Mouse (Mus musculus) layer of hippocampus, adult 2 months (tissue): ENCODE results near the gene Gm826. TPM values are rescaled to one million over a fixed set of nuclear protein-coding genes. Genes with fewer than 3 reads are reported as not detected.

Experiments used
- DNase-seq, 2 experiments: peaks; one replicate each; pipeline ENCODE4 v3.0.0; 2022; ENCODE audit warnings: low spot score in 2 of 2
- H3K27ac ChIP-seq: fragments of 200-600 bp; 2 replicates; pipeline ENCODE4 v1.8.1; 2022
- H3K4me3 ChIP-seq: fragments of 200-600 bp; 2 replicates; pipeline ENCODE4 v1.8.1; 2022; ENCODE audit warnings: mild to moderate bottlenecking
- CTCF ChIP-seq: fragments of 200-600 bp; conservative IDR thresholded peaks from 2 replicates; pipeline ENCODE4 v1.8.1; 2022; ENCODE audit warnings: antibody characterized with exemption, mild to moderate bottlenecking, moderate library complexity
- total RNA-seq, 2 experiments: library from RNA; stranded (reverse); gene quantifications; 2 replicates each; pipeline ENCODE4 v1.2.3; 2021

The Gm826 gene
- total RNA-seq, 2 experiments from 2014 or later = not detected

GRCm38 (mm10) chr2:160364666-160365065, 30.7 kb upstream of the Gm826 start:
- Histone ChIP-seq H3K27ac (0 out of 2 replicates have a peak overlapping the region, but pooled peaks have one; percentile 86), H3K4me3 (peak overlapping the region; percentile 57)
- TF ChIP-seq CTCF = no peak
- no peak for DNase-seq

- H3K4me3 ChIP-seq = peak overlapping the region; percentile 22
- no peak overlapping the region for H3K27ac ChIP-seq
- no peak for TF ChIP-seq CTCF
- DNase-seq = no peak
Measured at GRCm38 (mm10) chr2:160364128-160364650, 30.2 kb upstream of the Gm826 start.

DNA sequence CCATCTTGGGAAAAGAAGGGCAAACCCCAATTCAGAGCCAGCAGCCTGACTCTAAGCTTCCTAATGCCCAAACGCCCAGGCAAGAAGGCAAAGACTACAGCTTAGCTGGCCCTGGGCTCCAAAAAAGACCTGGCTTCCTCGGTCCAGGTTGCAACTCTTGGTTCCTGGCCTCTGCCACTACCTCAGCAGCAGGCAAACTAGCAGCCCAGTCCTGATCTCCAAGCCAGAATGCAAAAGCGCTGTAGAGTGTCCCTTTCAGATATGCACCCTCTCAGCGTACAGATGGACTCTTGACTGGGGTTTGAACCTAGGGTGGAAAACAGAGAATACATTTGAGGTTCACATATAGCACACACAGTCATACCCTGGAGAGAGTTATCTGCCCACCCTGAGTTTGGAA, 29.2 kb upstream of the Gm826 start:
- DNase-seq = no peak
- TF ChIP-seq CTCF = no peak
- H3K27ac ChIP-seq = no peak overlapping the region
- H3K4me3 ChIP-seq = no peak overlapping the region

DNA sequence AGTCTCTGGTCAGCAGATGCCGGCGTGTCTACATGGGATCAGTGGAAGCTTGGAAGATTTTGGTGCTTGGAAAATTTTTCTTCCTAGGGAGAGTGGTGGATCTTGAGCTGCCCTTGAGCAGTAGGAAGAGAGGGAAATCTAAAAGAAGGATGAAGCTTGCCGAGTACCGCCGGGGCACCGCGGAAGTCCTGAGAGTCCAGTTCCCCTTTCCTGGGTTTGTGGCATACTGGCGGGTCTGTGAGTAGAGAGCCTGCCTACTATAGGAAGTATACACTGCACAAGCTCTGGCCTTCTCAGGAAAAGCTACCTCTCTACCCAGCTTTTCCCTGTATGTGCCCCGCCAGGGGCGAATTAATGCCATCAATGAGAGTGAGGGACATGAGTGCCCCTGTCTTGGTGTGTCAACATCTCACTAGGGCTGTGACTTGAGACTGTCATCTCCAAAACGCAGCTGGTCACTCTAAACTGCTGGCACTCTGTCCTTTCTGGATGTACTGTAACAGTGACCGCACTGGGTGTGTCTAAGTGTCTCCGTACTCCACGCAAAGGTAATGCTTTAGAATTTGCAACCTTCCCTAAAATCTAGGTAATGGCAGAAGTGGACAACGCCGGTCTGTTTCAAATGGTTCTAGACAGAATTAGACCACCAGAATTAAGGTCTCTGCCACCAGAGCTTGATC, 27.6 kb upstream of the Gm826 start:
- no peak for DNase-seq
- Histone ChIP-seq H3K4me3 (no peak overlapping the region), H3K27ac (no peak overlapping the region)
- TF ChIP-seq CTCF = no peak

DNA sequence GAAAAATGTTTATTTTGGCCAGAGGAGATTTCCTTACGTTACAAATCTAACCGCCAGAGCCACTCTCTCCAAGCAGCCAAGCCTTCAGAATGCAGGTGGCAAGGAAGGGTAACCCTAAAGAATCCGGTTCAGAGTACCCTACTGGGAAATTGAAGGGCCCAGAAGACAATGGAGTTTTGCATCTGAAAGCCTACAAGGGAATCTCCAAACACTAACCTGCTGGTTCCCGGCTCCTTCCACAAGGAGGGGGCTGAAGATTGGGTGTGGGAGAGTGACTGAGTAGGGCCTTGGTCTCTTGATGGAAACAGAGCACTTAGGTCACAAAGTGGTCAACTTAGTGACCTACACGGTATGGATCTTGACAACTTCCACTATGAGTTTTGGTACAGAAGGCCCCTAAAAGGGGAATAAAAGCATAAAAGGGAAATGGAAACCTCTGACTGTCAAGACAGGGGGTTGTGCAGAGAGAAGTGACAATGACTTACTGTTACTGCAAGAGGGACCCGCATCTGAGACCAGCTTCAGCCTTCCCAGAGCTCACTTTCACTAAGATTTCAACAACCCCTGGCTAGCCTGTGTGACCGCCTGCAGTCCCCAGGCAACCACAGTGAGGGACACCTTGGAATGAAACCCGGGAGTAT, 26.4 kb upstream of the Gm826 start:
- Histone ChIP-seq H3K27ac (no peak overlapping the region), H3K4me3 (no peak overlapping the region)
- no peak for TF ChIP-seq CTCF
- DNase-seq = no peak

- DNase-seq = no peak
- Histone ChIP-seq H3K4me3 (no peak overlapping the region), H3K27ac (no peak overlapping the region)
- no peak for TF ChIP-seq CTCF
Measured at GRCm38 (mm10) chr2:160358896-160359295, 24.9 kb upstream of the Gm826 start.

- no peak for TF ChIP-seq CTCF
- no peak overlapping the region for H3K4me3 ChIP-seq
- no peak overlapping the region for H3K27ac ChIP-seq
- DNase-seq = no peak
Measured at GRCm38 (mm10) chr2:160357442-160357841, 23.5 kb upstream of the Gm826 start.

GRCm38 (mm10) chr2:160356132-160356531, 22.2 kb upstream of the Gm826 start:
- Histone ChIP-seq H3K27ac (no peak overlapping the region), H3K4me3 (no peak overlapping the region)
- TF ChIP-seq CTCF = peak; percentile 74
- DNase-seq = no peak

DNA sequence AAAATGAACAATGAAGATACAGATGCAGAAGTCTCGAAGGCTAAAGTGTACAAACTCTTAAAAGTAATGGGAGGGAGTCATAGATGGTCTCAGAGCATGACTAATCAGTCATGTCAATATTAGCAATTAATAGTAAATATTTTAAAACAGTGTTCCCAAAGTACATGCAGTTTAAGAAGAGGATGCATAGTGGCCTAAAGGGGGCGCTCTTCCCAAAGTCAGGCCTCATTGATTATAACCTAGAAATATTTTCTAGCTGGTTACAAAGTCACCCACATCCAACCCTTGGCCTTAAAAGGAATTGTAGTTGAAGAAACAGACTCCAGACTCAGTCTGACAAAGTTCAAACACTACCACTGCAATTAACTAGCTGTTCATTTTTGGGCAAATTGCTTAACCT, 20.4 kb upstream of the Gm826 start:
- H3K4me3 ChIP-seq = no peak overlapping the region
- peak; percentile 60 for TF ChIP-seq CTCF
- no peak for DNase-seq

DNA sequence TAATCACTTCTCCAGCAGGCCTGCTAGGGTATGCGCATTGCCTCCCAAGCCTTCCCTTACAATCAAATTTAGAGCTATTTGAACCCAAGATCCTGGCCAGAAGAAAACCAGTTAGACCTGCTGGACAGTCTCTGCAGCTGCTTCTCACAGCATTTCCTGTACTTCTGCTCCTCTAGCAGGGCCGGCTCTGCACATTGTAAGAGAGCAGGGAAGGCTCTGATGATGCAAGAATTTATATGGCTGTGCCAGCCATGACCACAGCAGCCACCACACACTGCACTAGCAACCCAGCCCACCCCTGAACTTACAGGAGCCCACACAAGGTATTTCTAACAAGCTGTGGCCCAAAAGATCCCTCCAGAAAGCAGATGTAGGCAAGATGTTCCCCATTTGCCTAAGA, 19.6 kb upstream of the Gm826 start:
- Histone ChIP-seq H3K27ac (no peak overlapping the region), H3K4me3 (no peak overlapping the region)
- no peak for DNase-seq
- no peak for TF ChIP-seq CTCF

More for the DNA sequence above, 20.4 kb upstream of the Gm826 start:
- H3K27ac ChIP-seq = no peak overlapping the region

- no peak for DNase-seq
- H3K4me3 ChIP-seq = no peak overlapping the region
- H3K27ac ChIP-seq = no peak overlapping the region
- TF ChIP-seq CTCF = no peak
Measured at GRCm38 (mm10) chr2:160351038-160351574, 17.1 kb upstream of the Gm826 start.

GRCm38 (mm10) chr2:160349578-160349977, 15.6 kb upstream of the Gm826 start:
- no peak for DNase-seq
- no peak overlapping the region for H3K27ac ChIP-seq
- H3K4me3 ChIP-seq = no peak overlapping the region
- no peak for TF ChIP-seq CTCF

GRCm38 (mm10) chr2:160348796-160349195, 14.8 kb upstream of the Gm826 start:
- Histone ChIP-seq H3K27ac (no peak overlapping the region), H3K4me3 (no peak overlapping the region)
- no peak for DNase-seq
- no peak for TF ChIP-seq CTCF

- Histone ChIP-seq H3K27ac (no peak overlapping the region), H3K4me3 (no peak overlapping the region)
- DNase-seq = no peak
- no peak for TF ChIP-seq CTCF
Measured at GRCm38 (mm10) chr2:160348072-160348604, 14.2 kb upstream of the Gm826 start.
